Mouse (Mus musculus): ENCODE measurements around the gene Cxcr6. TPM values are rescaled to one million over a fixed set of nuclear protein-coding genes. Genes with fewer than 3 reads are reported as not detected.
A peak's percentile ranks its signal among the peaks of the same experiment; 100 is the strongest.

Gene Cxcr6
- polyA plus RNA-seq, 1 experiment from 2014 or later, result 0.19 TPM

GRCm38 (mm10) chr9:123840243-123840642 is 34.0 kb downstream of the Cxcr6 start:
- H3K27ac ChIP-seq, result no peak overlapping the region
- H3K9me3 ChIP-seq (replicated peaks), result no peaks in the 10 kb centered on the region
- no peak for DNase-seq (ENCODE audit: low spot score)
- H3K4me1 ChIP-seq, result no peaks in the 10 kb centered on the region
- WGBS, result 92% methylated on average over 6 of the region's 6 CpGs
- peaks cover 38% of the 10 kb centered on the region for H3K36me3 ChIP-seq
- no peak overlapping the region for H3K4me3 ChIP-seq
- no peaks in the 10 kb centered on the region for H3K27me3 ChIP-seq (ENCODE audit: low read depth, poor library complexity, severe bottlenecking)

GRCm38 (mm10) chr9:123844468-123844867 is 38.2 kb downstream of the Cxcr6 start:
- DNase-seq (ENCODE audit: low spot score), result no peak
- Histone ChIP-seq H3K27me3 (ENCODE audit: low read depth, poor library complexity, severe bottlenecking) (no peaks in the 10 kb centered on the region), H3K27ac (no peak overlapping the region), H3K36me3 (peaks cover 13% of the 10 kb centered on the region), H3K4me3 (no peak overlapping the region), H3K9me3 (replicated peaks) (no peaks in the 10 kb centered on the region), H3K4me1 (no peaks in the 10 kb centered on the region)
- 88% methylated on average over 3 of the region's 3 CpGs for WGBS

- Histone ChIP-seq H3K4me3 (no peak overlapping the region), H3K4me1 (peaks cover 2% of the 10 kb centered on the region), H3K27me3 (ENCODE audit: low read depth, poor library complexity, severe bottlenecking) (no peaks in the 10 kb centered on the region), H3K9me3 (replicated peaks) (no peaks in the 10 kb centered on the region), H3K27ac (no peak overlapping the region), H3K36me3 (peaks cover 10% of the 10 kb centered on the region)
- 74% methylated on average over 3 of the region's 3 CpGs for WGBS
- DNase-seq (ENCODE audit: low spot score), result no peak
Observed at GRCm38 (mm10) chr9:123845120-123845519, 38.8 kb downstream of the Cxcr6 start.

DNA sequence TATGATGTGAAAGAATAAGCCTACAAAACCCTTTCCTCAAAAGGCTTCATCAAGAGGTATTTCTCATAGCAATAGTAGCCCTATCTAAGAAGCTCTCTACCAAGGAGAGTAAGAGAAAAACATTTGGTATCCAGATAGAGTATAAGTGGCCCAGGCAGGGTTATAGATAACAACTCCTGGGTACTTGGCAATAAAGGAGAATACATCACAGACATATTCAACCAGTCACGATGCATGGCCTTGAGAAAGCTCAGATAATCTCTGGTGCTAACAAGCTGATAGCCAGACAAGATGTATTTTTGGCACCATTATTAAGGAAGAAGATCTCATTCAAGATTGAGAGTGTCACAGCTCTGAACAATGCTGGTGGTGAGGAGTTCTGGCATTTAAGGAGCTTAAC is 40.2 kb downstream of the Cxcr6 start:
- H3K4me1 ChIP-seq, result peaks cover 12% of the 10 kb centered on the region
- H3K27ac ChIP-seq, result no peak overlapping the region
- DNase-seq (ENCODE audit: low spot score), result no peak
- no peaks in the 10 kb centered on the region for H3K9me3 ChIP-seq (replicated peaks)
- 0 out of 2 replicates have a peak, but pooled peaks cover 7% of the 10 kb centered on the region for H3K36me3 ChIP-seq
- H3K27me3 ChIP-seq (ENCODE audit: low read depth, poor library complexity, severe bottlenecking), result no peaks in the 10 kb centered on the region
- WGBS, result 92% methylated on average over 1 of the region's 1 CpGs
- no peak overlapping the region for H3K4me3 ChIP-seq

- Histone ChIP-seq H3K9me3 (replicated peaks) (no peaks in the 10 kb centered on the region), H3K4me3 (peak overlapping the region; percentile 80; the same call in 1 of the 2 replicates), H3K36me3 (no peaks in the 10 kb centered on the region), H3K27me3 (ENCODE audit: low read depth, poor library complexity, severe bottlenecking) (no peaks in the 10 kb centered on the region), H3K27ac (no peak overlapping the region), H3K4me1 (peaks cover 14% of the 10 kb centered on the region)
- 73% methylated on average over 2 of the region's 2 CpGs for WGBS
- no peak for DNase-seq (ENCODE audit: low spot score)
Observed at GRCm38 (mm10) chr9:123849976-123850695, 43.9 kb downstream of the Cxcr6 start.

GRCm38 (mm10) chr9:123850705-123851061 is 44.4 kb downstream of the Cxcr6 start:
- peak overlapping the region; percentile 80 for H3K4me3 ChIP-seq
- peak overlapping the region; percentile 91; the same call in 1 of the 2 replicates for H3K27ac ChIP-seq
- DNase-seq (ENCODE audit: low spot score), result no peak
- no peaks in the 10 kb centered on the region for H3K36me3 ChIP-seq
- no peaks in the 10 kb centered on the region for H3K9me3 ChIP-seq (replicated peaks)
- peaks cover 14% of the 10 kb centered on the region for H3K4me1 ChIP-seq
- no peaks in the 10 kb centered on the region for H3K27me3 ChIP-seq (ENCODE audit: low read depth, poor library complexity, severe bottlenecking)
- WGBS, result 16% methylated on average over 2 of the region's 2 CpGs

GRCm38 (mm10) chr9:123851062-123851712 is 44.9 kb downstream of the Cxcr6 start:
- no peak for DNase-seq (ENCODE audit: low spot score)
- no peaks in the 10 kb centered on the region for H3K36me3 ChIP-seq
- under 1% methylated on average over 27 of the region's 27 CpGs for WGBS

GRCm38 (mm10) chr9:123851713-123852448 is 45.6 kb downstream of the Cxcr6 start, which contains the start of gene Fyco1:
Gene Fyco1 (minus strand): TSS chr9:123851899.
- peak; percentile 89 for DNase-seq (ENCODE audit: low spot score)
- Histone ChIP-seq H3K27ac (peak within 1 kb of the TSS; percentile 91), H3K4me3 (peak within 1 kb of the TSS; percentile 80), H3K27me3 (ENCODE audit: low read depth, poor library complexity, severe bottlenecking) (no peaks in the 10 kb centered on the region), H3K9me3 (replicated peaks) (no peaks in the 10 kb centered on the region), H3K36me3 (no peaks in the 10 kb centered on the region), H3K4me1 (peaks cover 14% of the 10 kb centered on the region)
- WGBS, result under 1% methylated on average over 47 of the region's 47 CpGs

More at GRCm38 (mm10) chr9:123851062-123851712, 44.9 kb downstream of the Cxcr6 start:
- H3K4me3 ChIP-seq, result peak overlapping the region; percentile 80
- peak overlapping the region; percentile 91 for H3K27ac ChIP-seq
- peaks cover 14% of the 10 kb centered on the region for H3K4me1 ChIP-seq
- no peaks in the 10 kb centered on the region for H3K9me3 ChIP-seq (replicated peaks)
- H3K27me3 ChIP-seq (ENCODE audit: low read depth, poor library complexity, severe bottlenecking), result no peaks in the 10 kb centered on the region

GRCm38 (mm10) chr9:123852449-123853390 is 46.4 kb downstream of the Cxcr6 start:
- Histone ChIP-seq H3K9me3 (replicated peaks) (no peaks in the 10 kb centered on the region), H3K27ac (peak overlapping the region; percentile 43; the same call in 1 of the 2 replicates), H3K4me1 (peaks cover 14% of the 10 kb centered on the region), H3K27me3 (ENCODE audit: low read depth, poor library complexity, severe bottlenecking) (no peaks in the 10 kb centered on the region), H3K4me3 (peak overlapping the region; percentile 80), H3K36me3 (no peaks in the 10 kb centered on the region)
- DNase-seq (ENCODE audit: low spot score), result no peak
- WGBS, result 70% methylated on average over 5 of the region's 5 CpGs

DNA sequence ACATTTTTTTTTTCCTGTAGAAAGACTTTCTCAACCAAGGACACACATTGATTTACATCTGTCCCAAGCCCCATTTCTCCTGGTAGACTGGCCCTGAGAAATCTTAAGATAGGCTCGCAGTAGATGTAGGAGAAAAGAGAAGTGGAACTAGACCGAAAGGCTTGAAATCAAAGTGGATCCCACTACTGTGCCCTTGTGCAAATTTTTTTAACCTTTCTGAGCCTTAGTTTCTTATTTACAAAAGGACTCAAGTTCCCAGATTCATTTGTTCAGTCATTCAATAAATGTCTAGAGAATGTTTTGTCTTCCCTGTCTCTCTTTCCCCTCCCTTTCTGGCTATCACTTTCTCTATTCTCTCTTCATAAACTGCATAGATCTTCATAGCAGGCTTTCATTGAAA is 50.6 kb downstream of the Cxcr6 start:
- no peaks in the 10 kb centered on the region for H3K27me3 ChIP-seq (ENCODE audit: low read depth, poor library complexity, severe bottlenecking)
- DNase-seq (ENCODE audit: low spot score), result no peak
- H3K4me3 ChIP-seq, result no peak overlapping the region
- WGBS, result 96% methylated on average over 2 of the region's 2 CpGs
- H3K27ac ChIP-seq, result no peak overlapping the region
- H3K4me1 ChIP-seq, result 0 out of 2 replicates have a peak, but pooled peaks cover 3% of the 10 kb centered on the region
- H3K9me3 ChIP-seq (replicated peaks), result no peaks in the 10 kb centered on the region
- no peaks in the 10 kb centered on the region for H3K36me3 ChIP-seq
